Mouse (Mus musculus): ENCODE results near the gene Mtmr3.
"Not testable (repeated sequence)": the region's sequence is repeated elsewhere in the genome, so short reads cannot be mapped to it uniquely, and the experiment has no call there.

The Mtmr3 gene

DNA sequence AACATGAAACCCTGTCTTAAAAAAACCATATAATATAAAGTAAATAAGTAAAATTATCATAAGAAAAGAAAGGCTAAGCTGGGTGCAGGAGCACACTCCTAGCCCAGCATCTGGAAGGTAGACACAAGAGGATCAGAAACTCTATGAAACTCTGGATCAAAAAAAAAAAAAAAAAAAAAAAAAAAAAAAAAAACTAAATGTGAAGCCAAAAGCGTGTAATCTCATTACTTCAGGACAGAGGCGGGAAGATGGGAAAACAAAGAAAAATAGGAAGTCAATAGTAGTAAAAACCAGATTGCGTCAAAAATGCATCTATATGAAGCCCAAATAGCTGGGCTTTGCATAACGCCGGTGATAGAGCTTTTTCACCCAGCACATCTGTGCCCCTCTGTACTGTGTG is 7.2 kb upstream of the Mtmr3 start:
- DNase-seq (ENCODE audit: low read depth, low spot score): no peak

DNA sequence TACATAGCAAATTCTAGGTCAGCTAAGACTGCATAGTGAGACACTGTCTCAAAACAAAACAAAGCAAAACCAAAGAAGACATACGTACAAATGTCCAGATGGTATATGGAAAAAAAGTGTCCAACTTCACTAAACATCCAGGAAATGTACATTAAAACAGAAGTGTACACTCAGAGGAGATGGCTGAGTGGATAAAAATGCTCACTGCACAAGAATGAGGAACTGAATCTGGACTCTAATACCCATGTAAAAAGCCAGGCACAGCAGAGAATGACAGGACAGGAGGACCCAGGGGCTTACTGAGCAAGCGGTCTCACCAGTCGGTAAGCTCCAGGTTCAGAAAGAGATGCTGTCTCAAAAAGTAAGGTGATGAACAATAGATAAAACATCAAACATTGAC is 5.3 kb upstream of the Mtmr3 start:
- no peak for DNase-seq (ENCODE audit: low read depth, low spot score)

DNA sequence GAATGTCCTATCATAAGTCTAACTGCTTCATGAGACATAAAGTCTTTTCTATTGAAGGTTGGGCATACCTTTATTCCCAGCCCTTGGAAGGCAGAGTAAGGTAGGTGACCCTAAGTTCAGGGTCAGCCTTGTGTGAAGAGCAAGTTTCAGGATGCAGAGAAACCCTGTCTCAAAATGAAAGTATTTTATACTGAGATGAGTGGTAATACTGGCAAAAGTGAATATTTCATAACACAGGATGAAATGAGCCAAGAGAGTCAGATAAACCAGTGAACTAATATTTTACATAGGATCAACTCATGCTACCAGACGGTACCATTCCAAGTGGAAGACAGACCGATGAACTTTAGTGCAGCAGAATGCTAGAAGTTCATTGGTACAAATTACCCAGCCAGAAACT is 3.7 kb upstream of the Mtmr3 start:
- no peak for DNase-seq (ENCODE audit: low read depth, low spot score)

DNA sequence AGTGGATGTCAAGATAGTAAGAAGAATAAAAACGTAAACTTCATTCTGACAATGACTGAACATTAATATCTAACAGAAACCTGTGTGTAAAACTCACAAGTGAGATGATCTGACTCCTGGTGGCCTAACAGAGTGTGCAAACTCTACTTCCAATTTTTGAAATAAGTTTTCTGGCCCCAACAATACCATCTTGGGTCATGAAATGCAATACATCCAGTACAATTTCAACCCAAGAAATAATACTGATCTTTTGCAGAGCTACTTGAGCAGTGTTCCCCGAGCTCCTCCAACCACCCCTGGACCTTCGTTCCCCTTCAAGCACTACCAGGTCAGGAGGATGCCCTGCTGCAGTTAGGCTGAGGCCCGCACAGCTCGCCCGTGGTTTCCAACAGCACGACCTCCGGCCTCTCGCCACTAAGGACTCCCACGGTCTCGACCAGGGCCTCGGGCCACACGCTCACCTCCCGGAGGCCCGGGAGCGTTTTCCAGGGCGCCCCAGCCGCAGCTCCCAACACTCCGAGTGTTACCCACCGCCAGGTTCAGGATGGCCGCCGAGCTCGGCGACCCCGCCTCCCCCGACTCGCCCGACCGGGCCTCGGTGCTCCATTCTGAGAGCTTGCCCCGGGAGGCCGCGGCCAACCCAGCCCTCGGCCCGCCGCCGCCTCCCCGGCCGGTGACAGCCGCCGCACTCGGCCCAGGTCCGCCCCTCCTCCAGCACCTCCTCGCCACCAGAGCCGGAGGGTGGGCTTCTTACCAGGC is 635 bp downstream of the Mtmr3 start:
- no peak for DNase-seq (ENCODE audit: low read depth, low spot score)

DNA sequence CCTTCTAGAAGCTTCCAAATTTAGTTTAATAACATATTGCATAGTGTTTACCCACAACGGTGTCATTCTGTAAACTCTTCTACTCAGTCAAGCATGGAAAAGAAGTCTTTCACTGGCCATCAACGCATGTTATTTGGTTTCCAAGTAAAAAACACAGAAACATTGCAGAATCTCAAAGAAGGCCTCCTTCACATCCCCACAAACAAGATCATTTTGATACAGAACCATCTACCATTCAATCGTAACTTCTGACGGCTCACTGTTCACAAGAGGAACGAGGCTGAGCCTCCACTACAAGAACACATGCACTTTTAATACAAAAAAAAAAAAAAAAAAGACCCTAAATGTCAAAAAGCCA is 1.2 kb downstream of the Mtmr3 start:
- DNase-seq (ENCODE audit: low read depth, low spot score): no peak

DNA sequence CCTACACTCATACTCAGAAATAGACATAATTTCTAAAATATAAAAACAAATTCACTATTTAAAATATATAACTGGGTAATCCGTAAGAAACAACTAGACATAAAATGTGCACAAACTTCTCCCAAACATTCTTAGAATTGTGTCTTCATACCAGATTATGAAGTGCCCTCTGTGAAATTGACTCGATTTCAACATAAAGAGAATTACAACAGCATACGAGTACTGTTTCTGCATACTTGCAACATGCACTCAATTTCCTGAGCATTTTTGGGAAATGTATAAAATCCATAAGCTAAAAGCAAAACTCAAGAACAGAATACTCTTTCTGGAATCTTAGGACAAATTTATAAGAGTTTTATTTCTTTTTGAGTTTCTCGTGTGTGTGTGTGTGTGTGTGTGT is 2.9 kb downstream of the Mtmr3 start:
- DNase-seq (ENCODE audit: low read depth, low spot score): no peak

DNA sequence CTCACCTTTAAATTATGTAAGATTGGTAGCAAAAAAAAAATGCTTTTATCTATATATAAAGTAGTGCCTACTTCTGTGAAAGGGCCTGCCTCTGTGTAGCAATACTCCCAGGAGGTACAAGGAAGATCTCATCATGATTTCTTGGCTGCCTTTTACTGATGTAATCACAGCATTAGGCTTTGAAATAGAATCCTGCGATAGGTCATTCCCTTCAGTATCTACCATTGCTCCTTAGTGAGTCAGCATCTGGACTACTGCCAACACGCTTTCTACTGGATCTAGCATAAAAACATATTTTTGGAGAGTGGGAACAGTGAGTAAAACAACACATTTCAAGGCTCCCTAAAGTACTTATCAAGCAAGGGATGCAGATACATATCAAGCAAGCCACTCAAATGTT is 16.0 kb downstream of the Mtmr3 start:
- DNase-seq (ENCODE audit: low read depth, low spot score): no peak

DNA sequence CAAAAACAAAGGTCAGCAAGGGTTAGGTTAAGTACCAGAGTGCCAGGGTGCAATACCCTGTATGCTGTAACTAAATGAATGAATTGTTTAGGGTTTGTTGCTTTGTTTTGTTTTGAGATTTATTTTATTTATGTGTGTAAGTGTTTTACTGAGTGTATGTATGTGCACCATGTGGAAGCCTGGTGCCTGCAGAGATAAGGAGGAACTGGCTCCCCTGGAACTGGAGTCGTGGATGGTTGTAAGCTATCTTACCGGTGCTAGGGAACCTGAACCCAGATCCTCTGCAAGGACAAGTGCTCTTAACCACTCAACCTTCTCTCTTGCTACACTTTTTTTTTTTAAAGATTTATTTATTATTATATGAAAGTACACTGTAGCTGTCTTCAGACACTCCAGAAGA is 17.6 kb downstream of the Mtmr3 start:
- no peak for DNase-seq (ENCODE audit: low read depth, low spot score)

DNA sequence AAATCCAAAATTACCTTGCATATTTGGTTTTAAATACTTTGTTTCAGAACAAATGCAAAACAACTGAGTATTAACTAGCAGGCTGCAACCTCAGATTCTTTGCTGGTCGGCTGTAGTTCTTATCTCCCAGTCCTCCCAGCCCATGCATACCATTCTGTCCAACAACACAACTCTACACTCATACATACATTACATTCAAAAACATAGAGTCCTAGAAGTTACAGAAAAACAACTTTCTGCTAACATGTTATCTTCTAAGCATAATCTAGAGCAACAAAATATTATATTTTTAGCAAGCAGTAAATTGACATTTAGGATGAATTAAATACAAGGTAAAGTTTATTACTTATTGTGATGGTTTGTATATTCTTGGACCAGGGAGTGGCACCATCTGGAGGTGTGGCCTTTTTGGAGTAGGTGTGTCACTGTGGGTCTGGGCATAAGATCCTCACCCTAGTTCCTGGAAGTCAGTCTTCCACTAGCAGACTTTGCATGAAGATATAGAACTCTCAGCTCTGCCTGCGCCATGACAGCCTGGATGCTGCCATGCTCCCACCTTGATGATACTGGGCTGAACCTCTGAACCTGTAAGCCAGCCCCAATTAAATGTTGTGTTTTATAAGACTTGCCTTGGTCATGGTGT is 18.5 kb downstream of the Mtmr3 start:
- DNase-seq (ENCODE audit: low read depth, low spot score): not testable (repeated sequence)

DNA sequence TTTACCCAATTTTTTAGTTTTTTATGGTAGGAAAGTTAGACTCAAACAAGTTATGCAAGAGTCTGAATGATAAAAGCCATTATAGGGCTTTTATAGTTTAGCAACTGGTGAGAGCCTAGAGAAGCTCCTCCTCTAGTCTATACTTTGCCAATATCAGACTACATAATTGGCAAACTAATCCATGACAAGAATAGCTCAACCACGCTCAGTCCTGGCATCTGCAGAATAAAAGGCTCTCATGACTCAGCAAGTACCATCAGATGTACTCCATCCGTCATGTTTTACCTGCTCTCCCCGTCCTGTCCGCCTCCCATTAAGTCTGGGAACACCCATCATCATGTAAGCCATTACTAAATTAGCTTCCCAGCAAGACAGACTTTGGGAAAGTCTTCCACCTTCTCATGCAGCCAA is 23.2 kb downstream of the Mtmr3 start:
- DNase-seq (ENCODE audit: low read depth, low spot score): no peak

DNA sequence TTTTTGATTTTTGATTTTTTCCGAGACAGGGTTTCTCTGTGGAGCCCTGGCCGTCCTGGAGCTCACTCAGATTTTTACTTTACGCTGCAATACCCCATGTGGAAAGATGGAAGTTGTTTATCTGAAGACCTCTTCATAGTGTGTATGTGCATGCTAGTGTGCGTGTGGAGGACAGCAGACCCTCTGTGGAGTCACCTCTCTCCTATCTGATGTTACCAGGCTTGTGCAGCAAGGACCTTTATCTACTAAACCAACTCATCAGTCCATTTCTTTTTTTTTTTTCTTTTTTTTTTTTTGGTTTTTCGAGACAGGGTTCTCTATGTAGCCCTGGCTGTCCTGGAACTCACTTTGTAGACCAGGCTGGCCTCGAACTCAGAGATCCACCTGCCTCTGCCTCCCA is 28.3 kb downstream of the Mtmr3 start:
- DNase-seq (ENCODE audit: low read depth, low spot score): no peak

DNA sequence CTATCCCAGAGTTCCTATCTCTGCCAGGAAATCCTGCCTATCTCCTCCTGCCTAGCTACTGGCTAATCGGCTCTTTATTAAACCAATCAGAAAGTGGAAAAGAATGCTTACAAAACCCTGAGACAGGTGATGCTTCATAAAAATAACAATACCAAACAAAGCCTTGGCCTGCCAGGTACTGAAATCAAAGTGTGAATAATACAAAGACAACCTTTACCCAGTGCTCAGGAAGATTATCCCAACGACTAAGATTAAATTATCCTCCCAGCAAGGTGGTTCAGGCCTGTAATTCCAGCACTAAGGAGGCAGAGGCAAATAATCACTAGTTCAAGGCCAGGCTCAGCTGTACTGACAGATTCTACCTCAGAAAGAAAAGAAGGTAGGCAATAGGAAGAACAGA is 29.1 kb downstream of the Mtmr3 start:
- DNase-seq (ENCODE audit: low read depth, low spot score): peak; percentile 9

DNA sequence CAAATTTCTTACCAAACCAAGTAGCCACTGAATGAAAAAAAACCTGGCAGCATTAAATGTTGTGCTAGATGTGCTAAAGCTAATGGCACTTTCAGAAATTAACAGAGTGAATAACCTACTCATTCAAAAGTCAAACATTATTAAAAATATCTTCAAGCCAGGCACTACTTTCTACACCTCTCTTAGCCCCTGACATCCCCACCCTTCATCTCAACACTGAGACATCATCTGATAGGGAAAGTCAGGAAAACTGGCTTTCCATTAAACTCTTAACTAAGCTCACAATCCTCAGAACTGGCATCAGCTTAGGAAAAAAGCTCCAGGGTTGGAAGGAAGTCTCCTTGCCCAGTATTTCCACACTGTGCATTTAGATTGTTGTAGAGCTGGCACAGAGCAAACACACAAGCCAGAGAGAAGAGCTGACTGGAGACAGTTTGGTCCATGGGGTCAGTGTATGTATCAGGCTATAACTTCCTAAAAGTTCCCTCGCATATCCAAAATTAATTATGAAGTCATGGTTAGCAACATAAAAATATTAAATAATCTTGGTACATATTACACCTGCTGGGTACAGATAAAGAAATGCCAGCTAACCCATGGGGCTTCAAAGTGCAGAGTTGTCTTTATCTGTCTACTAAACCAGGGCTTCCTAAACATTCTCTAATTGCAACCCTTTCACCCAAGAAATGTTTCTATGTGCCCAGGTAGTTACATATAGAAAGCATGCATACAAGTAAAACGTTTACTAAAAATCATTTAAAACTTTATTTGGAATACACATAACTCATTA is 41.2 kb downstream of the Mtmr3 start:
- DNase-seq (ENCODE audit: low read depth, low spot score): no peak

DNA sequence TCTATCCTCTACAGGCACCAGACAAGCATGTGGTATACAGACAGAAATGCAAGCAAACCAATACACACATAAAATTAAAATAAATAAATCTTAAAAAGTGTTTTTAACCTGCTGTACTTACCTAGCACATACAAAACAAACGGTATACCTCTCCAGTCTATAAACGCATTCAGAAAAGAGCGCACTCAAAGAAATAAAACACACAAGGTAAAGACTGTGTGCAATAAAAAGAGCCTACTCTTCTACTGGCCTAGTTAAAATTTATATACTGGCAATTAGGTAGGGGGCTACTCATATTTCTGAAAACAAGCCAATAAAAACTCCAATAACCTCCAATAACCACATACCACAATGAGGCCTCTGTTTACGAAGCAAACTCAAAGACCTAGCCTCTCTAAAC is 47.1 kb downstream of the Mtmr3 start:
- no peak for DNase-seq (ENCODE audit: low read depth, low spot score)

DNA sequence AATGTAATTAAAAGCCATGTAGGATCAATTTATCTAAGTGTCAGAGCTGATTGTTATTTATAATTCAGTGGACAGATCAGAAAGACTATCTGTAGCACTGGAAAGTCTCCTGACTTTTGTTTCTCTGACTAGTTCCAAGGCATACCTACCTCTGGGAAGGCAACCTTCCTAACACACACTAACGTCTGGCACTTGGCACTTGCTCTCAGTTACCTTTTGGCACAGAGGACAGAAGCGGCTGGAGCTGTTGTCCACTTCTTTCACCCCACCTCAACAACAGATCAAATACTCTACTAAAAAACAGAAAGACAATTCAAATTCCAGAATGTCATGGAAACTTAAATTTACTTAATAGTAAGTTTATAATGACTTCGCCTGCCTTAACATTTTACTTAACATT is 48.7 kb downstream of the Mtmr3 start:
- no peak for DNase-seq (ENCODE audit: low read depth, low spot score)

DNA sequence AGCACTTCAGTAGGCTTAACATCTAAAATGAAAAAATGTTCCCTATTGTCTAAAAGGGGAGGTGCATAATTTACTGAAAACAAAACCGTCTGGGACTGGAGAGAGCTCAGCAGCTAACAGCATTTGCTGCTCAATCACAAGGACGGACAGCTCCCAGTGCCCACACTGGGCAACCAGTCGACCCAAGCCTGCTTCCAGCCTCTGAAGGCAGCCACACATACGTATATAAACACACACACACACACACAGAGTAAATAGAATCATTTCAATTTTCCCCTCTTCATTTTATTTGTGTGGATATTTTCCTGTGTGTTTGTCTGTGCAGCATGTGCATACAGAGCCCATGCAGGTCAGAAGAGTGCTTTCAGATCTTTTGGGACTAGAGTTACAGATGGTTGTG is 49.3 kb downstream of the Mtmr3 start:
- DNase-seq (ENCODE audit: low read depth, low spot score): no peak

DNA sequence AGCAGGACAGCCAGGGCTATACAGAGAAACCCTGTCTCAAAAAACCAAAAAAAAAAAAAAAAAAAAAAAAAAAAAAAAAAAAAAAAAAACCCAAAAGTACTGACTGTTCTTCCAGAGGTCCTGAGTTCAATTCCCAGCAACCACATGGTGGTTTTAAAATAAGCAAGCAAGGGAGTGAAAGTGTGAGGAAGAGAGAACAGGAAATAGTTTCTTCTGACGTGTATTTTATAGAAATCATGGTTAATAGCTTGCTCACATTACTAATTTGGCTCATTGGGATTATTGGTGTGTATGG is 50.1 kb downstream of the Mtmr3 start:
- not testable (repeated sequence) for DNase-seq (ENCODE audit: low read depth, low spot score)

DNA sequence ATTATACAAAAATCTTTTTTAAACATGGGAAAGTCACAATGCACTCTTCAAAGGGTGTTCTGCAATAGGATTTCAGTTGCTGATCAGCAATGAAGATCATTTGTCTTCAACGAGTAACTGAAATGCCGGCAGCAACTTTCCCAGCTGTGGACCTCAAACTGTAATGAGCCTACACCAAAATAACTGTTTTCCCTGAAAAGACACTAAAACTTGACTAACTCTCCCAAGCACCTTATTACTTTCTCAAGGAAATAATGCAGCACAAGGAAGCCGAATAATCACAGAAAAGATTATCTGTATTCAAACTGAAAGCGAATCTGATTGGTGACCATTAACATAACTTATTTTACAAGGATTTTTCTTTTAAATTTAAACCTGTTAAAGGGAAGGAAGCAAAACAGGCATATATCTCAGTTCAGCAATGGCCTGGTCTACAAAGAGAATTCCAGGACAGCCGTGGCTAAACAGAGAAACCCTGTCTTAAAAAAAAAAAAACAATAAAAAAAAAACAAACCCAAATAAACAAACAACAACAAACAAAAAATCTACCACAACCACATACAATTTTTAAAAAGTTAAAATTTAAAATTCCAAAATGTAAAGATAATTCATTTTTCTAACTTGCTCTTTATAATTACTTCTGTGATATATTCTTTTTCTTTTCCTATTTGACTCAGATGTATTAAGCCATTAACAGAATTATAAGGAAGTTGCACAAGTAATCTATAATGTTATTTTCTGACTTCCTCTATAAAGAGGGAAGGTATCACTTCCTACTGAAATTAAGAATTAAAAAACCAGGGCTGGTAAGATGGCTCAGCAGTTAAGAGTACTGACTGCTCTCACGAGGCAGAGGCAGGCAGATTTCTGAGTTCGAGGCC is 50.7 kb downstream of the Mtmr3 start:
- DNase-seq (ENCODE audit: low read depth, low spot score): no peak

DNA sequence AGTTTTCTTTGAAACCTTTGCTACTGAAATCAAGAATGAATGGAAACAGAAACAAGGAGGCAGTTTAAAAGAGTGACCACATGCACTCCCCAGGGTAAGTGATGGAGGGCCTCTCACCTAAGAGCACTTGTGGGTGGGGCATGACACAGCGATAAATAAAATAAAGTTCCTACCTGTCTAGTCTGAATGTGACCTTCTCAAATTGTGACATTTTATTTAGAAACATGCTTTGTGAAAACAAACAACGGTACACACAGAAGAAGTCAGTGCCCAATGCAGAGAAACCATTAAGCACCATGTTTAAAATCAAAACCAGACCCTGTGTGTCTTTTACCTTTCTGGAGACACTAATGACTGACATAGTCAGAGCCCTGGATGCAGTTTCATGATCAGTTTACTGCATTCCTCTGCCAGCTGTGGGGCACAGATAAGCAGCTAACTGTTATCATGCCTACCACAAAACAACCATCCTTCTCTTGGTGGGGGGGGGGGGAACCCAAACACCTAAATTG is 51.6 kb downstream of the Mtmr3 start:
- no peak for DNase-seq (ENCODE audit: low read depth, low spot score)

DNA sequence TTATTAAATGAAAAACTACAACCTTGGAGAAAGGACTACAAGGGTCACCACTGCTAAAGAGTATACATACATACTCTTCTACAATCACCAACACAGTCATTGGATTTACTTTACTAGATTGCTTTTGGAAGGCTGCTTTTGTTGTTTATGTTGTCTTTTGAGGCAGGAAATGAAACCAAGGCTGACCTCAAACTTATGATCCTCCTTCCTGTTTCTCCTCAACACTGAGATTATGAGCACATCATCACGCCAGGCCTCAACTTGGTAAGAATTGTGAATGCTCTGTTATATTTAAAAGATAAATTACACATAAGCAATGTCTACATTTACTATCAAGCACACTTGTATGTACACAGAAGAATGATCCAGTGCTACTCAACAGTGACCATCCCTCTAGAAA is 58.0 kb downstream of the Mtmr3 start:
- DNase-seq (ENCODE audit: low read depth, low spot score): no peak

DNA sequence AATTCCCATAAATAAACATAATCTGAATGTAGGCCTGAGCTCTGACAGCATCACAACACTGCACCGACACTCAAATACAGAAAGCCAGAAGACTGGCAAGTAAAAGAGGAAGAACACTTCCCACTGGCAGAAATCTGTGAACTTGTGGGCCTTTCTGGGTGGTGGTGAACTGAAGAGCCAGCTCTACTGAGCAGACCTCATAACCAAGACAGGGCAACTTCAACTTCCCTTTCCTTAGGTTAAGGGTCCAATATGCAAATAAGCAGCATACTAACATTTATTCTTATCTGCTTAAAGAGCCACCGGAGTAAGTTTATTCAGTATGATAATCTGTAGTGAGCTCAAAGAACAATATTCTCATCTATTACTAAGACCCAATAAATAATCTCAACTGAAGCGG is 67.5 kb downstream of the Mtmr3 start:
- no peak for DNase-seq (ENCODE audit: low read depth, low spot score)

DNA sequence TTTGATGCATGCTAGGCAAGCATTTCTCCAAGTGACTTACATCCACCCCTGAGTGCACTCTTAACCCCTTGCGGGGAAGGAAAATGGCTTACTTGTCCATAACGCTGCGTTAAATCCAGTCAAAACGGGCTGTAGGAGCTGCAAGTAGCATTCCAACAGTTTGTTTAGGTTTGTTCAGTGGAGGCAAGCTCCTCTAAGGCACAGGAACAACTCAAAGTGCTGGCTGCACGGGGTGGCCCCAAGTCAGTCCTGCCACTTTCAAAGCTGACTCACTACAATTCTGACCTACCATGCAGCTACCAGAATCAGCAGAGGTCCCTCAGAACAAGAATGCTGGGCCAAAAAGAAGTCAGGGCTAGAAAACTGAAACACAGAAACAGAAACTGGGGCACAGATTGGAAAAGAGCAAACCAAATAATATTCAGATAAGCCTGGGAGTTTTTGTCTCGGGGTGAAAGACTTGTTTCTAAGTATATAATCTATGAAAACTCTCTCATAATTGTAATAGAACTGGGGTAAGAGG is 72.5 kb downstream of the Mtmr3 start:
- DNase-seq (ENCODE audit: low read depth, low spot score): peak; percentile 12
